Mouse (Mus musculus): ENCODE data around the gene Xpo4. TPM values are rescaled to one million over a fixed set of nuclear protein-coding genes. Genes with fewer than 3 reads are reported as not detected.

Gene Xpo4
- total and polyA plus RNA-seq, 2 experiments from 2014 or later: 6.5 to 26.0 TPM

DNA sequence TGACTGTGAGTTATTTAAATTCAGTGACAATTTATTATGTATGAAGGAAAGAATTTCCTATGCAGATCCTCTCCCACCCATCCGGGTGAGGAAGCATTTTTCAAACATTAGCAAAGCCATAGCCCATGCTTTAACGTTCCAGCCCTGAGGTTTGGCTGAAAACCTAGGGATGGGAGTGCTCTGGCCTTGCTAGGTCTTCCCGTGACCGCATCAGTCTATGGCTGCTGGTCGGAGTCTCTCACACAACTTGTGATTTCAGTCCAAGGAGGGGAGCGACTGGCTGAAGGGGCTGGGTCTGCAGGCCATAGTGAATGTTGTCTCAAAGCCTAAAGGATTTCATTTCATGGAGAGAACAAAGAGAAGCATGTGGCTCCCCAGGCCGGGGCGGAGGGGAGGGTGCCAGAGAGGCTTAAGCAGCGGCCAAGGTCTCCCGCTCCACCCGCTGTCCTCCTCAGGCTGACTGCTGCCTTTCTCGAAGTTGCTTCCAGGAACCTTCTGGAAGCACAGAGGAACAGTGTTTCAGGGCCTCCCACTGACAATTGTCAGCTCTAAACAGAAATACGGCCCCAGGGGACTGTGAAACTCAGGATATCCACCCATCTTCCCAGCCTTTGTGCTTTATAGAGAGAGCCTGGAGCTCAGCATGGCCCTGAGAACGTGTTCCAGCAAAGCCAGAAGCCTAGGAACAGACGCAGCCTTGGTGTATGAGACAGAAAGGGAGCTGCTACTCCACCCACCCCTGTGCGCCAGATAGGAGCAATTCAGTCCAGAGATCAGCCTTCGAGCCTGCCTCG is 42.1 kb upstream of the Xpo4 start:
- Histone ChIP-seq H3K9me3 (replicated peaks; ENCODE audit: control insufficient read depth, low read length) (no peaks in the 10 kb centered on the region), H3K27ac (ENCODE audit: low read depth) (peak overlapping the region; percentile 86), H3K4me3 (ENCODE audit: low read depth, low read length) (no peak overlapping the region), H3K27me3 (ENCODE audit: control insufficient read depth, insufficient read depth, low read length) (no peaks in the 10 kb centered on the region), H3K9ac (replicated peaks; ENCODE audit: low read depth, low read length) (no peak overlapping the region), H3K4me1 (ENCODE audit: control insufficient read depth, insufficient read depth) (peaks cover 36% of the 10 kb centered on the region), H3K36me3 (replicated peaks; ENCODE audit: control insufficient read depth, insufficient read depth, low read length) (peaks cover 26% of the 10 kb centered on the region), H3K4me2 (ENCODE audit: low read depth, low read length) (peak overlapping the region; percentile 24; the same call in 1 of the 2 replicates)
- WGBS: 53% methylated on average over 18 of the region's 18 CpGs
- no peak for TF ChIP-seq EP300 (IDR thresholded peaks at IDR 0.05; ENCODE audit: low read depth)
- no peak for TF ChIP-seq CTCF (IDR thresholded peaks at IDR 0.05; ENCODE audit: low read depth)
- ATAC-seq (ENCODE audit: insufficient read depth, low read depth): peak; percentile 33; the same call in 1 of the 2 replicates
- DNase-seq (ENCODE audit: low spot score): peak; percentile 28

- H3K4me1 ChIP-seq (ENCODE audit: control insufficient read depth, insufficient read depth): peaks cover 36% of the 10 kb centered on the region
- H3K27me3 ChIP-seq (ENCODE audit: control insufficient read depth, insufficient read depth, low read length): no peaks in the 10 kb centered on the region
- H3K36me3 ChIP-seq (replicated peaks; ENCODE audit: control insufficient read depth, insufficient read depth, low read length): peaks cover 31% of the 10 kb centered on the region
- H3K27ac ChIP-seq (ENCODE audit: low read depth): peak overlapping the region; percentile 86
- no peak for ATAC-seq (ENCODE audit: insufficient read depth, low read depth)
- no peak overlapping the region for H3K4me2 ChIP-seq (ENCODE audit: low read depth, low read length)
- WGBS: 73% methylated on average over 4 of the region's 4 CpGs
- no peaks in the 10 kb centered on the region for H3K9me3 ChIP-seq (replicated peaks; ENCODE audit: control insufficient read depth, low read length)
- H3K4me3 ChIP-seq (ENCODE audit: low read depth, low read length): no peak overlapping the region
- no peak overlapping the region for H3K9ac ChIP-seq (replicated peaks; ENCODE audit: low read depth, low read length)
- no peak for DNase-seq (ENCODE audit: low spot score)
- no peak for TF ChIP-seq EP300 (IDR thresholded peaks at IDR 0.05; ENCODE audit: low read depth)
- TF ChIP-seq CTCF (IDR thresholded peaks at IDR 0.05; ENCODE audit: low read depth): no peak
Observed at GRCm38 (mm10) chr14:57706760-57707099, 41.5 kb upstream of the Xpo4 start.

- TF ChIP-seq EP300 (IDR thresholded peaks at IDR 0.05; ENCODE audit: low read depth) (no peak), CTCF (IDR thresholded peaks at IDR 0.05; ENCODE audit: low read depth) (no peak)
- no peak overlapping the region for H3K4me2 ChIP-seq (ENCODE audit: low read depth, low read length)
- no peaks in the 10 kb centered on the region for H3K9me3 ChIP-seq (replicated peaks; ENCODE audit: control insufficient read depth, low read length)
- ATAC-seq (ENCODE audit: insufficient read depth, low read depth) (no peak), DNase-seq (ENCODE audit: low spot score) (no peak)
- H3K27me3 ChIP-seq (ENCODE audit: control insufficient read depth, insufficient read depth, low read length): no peaks in the 10 kb centered on the region
- H3K9ac ChIP-seq (replicated peaks; ENCODE audit: low read depth, low read length): no peak overlapping the region
- H3K4me1 ChIP-seq (ENCODE audit: control insufficient read depth, insufficient read depth): peaks cover 36% of the 10 kb centered on the region
- H3K36me3 ChIP-seq (replicated peaks; ENCODE audit: control insufficient read depth, insufficient read depth, low read length): peaks cover 34% of the 10 kb centered on the region
- H3K27ac ChIP-seq (ENCODE audit: low read depth): peak overlapping the region; percentile 86; the same call in 1 of the 2 replicates
- 73% methylated on average over 4 of the region's 4 CpGs for WGBS
- H3K4me3 ChIP-seq (ENCODE audit: low read depth, low read length): no peak overlapping the region
Observed at GRCm38 (mm10) chr14:57705759-57706158, 40.5 kb upstream of the Xpo4 start.

- peaks cover 36% of the 10 kb centered on the region for H3K4me1 ChIP-seq (ENCODE audit: control insufficient read depth, insufficient read depth)
- TF ChIP-seq CTCF (IDR thresholded peaks at IDR 0.05; ENCODE audit: low read depth): no peak
- no peak for TF ChIP-seq EP300 (IDR thresholded peaks at IDR 0.05; ENCODE audit: low read depth)
- no peak overlapping the region for H3K4me2 ChIP-seq (ENCODE audit: low read depth, low read length)
- ATAC-seq (ENCODE audit: insufficient read depth, low read depth) (no peak), DNase-seq (ENCODE audit: low spot score) (no peak)
- H3K9ac ChIP-seq (replicated peaks; ENCODE audit: low read depth, low read length): no peak overlapping the region
- no peaks in the 10 kb centered on the region for H3K27me3 ChIP-seq (ENCODE audit: control insufficient read depth, insufficient read depth, low read length)
- no peaks in the 10 kb centered on the region for H3K9me3 ChIP-seq (replicated peaks; ENCODE audit: control insufficient read depth, low read length)
- H3K27ac ChIP-seq (ENCODE audit: low read depth): no peak overlapping the region
- H3K36me3 ChIP-seq (replicated peaks; ENCODE audit: control insufficient read depth, insufficient read depth, low read length): peaks cover 41% of the 10 kb centered on the region
- H3K4me3 ChIP-seq (ENCODE audit: low read depth, low read length): no peak overlapping the region
- 76% methylated on average over 4 of the region's 4 CpGs for WGBS
Observed at GRCm38 (mm10) chr14:57705075-57705474, 39.8 kb upstream of the Xpo4 start.

GRCm38 (mm10) chr14:57701915-57702477 is 36.8 kb upstream of the Xpo4 start:
- Histone ChIP-seq H3K27ac (ENCODE audit: low read depth) (peak overlapping the region; percentile 25; the same call in 1 of the 2 replicates), H3K4me3 (ENCODE audit: low read depth, low read length) (no peak overlapping the region), H3K9me3 (replicated peaks; ENCODE audit: control insufficient read depth, low read length) (no peaks in the 10 kb centered on the region), H3K9ac (replicated peaks; ENCODE audit: low read depth, low read length) (no peak overlapping the region), H3K4me2 (ENCODE audit: low read depth, low read length) (no peak overlapping the region), H3K4me1 (ENCODE audit: control insufficient read depth, insufficient read depth) (peaks cover 8% of the 10 kb centered on the region; the same call in 1 of the 2 replicates), H3K36me3 (replicated peaks; ENCODE audit: control insufficient read depth, insufficient read depth, low read length) (peaks cover 65% of the 10 kb centered on the region), H3K27me3 (ENCODE audit: control insufficient read depth, insufficient read depth, low read length) (no peaks in the 10 kb centered on the region)
- TF ChIP-seq EP300 (IDR thresholded peaks at IDR 0.05; ENCODE audit: low read depth) (no peak), CTCF (IDR thresholded peaks at IDR 0.05; ENCODE audit: low read depth) (no peak)
- no peak; the same call in 1 of the 2 replicates for ATAC-seq (ENCODE audit: insufficient read depth, low read depth)
- WGBS: 74% methylated on average over 12 of the region's 12 CpGs
- no peak for DNase-seq (ENCODE audit: low spot score)

Measured in heart, postnatal 0 days (tissue).